Mouse (Mus musculus) stomach, postnatal 0 days (tissue): ENCODE data around the gene Sprr4.

Experiments
- CTCF ChIP-seq: IDR thresholded peaks from 2 replicates; pipeline ENCODE4 v1.5.1; 2016; ENCODE audit warnings: antibody characterized with exemption, low read depth, mild to moderate bottlenecking, moderate library complexity
- EP300 ChIP-seq: optimal IDR thresholded peaks from 2 replicates; pipeline ENCODE3; 2016; ENCODE audit warnings: antibody characterized with exemption

GRCm38 (mm10) chr3:92458620-92459019 is 41.7 kb downstream of the Sprr4 start, which contains the start of gene Sprr3:
- TF ChIP-seq EP300, result no peak
- TF ChIP-seq CTCF, result no peak
